ENCODE assay signal across 8 mouse cellular contexts in genomic region chr3:107931670-107932069, GRCm38 (mm10). TPM values are rescaled to one million over a fixed set of nuclear protein-coding genes. Genes with fewer than 3 reads are reported as not detected.
DNase-seq lines count a peak whose midpoint lies in the region; ATAC-seq lines count a peak whose summit lies in the region.

TSS of gene Gstm7 (minus strand) at chr3:107931817.

- ATAC-seq in inflammation-experienced regulatory T-cells, adult 6 months = peak; percentile 72
- ATAC-seq in megakaryocyte progenitor cell, adult 5-6 weeks (replicated peaks; ENCODE audit: poor library complexity) = peak; percentile 97

- DNase-seq in adrenal gland, adult (ENCODE audit: inconsistent age in 2 of 2, low spot score in 1 of 2) = peak; percentile 99 to 100
- DNase-seq in embryo, embryonic 11 days = peak; percentile 97
- peak; percentile 95 for DNase-seq in gastrocnemius, postnatal 25 days
- peak; percentile 94 to 99 for DNase-seq in left cerebral cortex, adult 9 months (ENCODE audit: low spot score in 2 of 2)
- DNase-seq in right cerebral cortex, postnatal 10 days (ENCODE audit: low spot score in 2 of 2) = peak; percentile 98
- peak; percentile 96 for DNase-seq in urinary bladder, postnatal 14 days (ENCODE audit: low spot score)

RNA-seq across cellular contexts. Expression of gene Gstm7, which starts in this region (rescaled TPM):
- total RNA-seq in gastrocnemius, postnatal 25 days (2021) = 10 to 100 TPM; 14.2 to 15.0 TPM
- polyA plus RNA-seq in inflammation-experienced regulatory T-cells, adult 6 months (2017; shearing (Covaris generic)) = 1 to 10 TPM in 1 of 3 experiments, not detected in 2; 1.5 TPM
- 4.4 and 5.7 TPM in 2 replicates for total RNA-seq in megakaryocyte progenitor cell, adult 5-6 weeks (2015)
- total RNA-seq in megakaryocyte progenitor cell, adult 5-6 weeks (2017) = 1.6 and 1.9 TPM in 2 replicates

Comparison
In these comparisons a context has a peak if more than half of its experiments do, and no peak if none do; other contexts are left out.
1. Peak in every context shown above with its lines: DNase-seq and ATAC-seq.